Mouse (Mus musculus) liver, postnatal 0 days (tissue): ENCODE measurements around the gene Ankrd61.

Experiments
- CTCF ChIP-seq: sonication (generic); IDR thresholded peaks from 2 replicates; pipeline ENCODE4 v1.5.1; 2016; ENCODE audit warnings: antibody characterized with exemption, low read depth
- EP300 ChIP-seq: IDR thresholded peaks from 2 replicates; pipeline ENCODE4 v1.6.1; 2016; ENCODE audit warnings: antibody characterized with exemption, low read depth, mild to moderate bottlenecking

DNA sequence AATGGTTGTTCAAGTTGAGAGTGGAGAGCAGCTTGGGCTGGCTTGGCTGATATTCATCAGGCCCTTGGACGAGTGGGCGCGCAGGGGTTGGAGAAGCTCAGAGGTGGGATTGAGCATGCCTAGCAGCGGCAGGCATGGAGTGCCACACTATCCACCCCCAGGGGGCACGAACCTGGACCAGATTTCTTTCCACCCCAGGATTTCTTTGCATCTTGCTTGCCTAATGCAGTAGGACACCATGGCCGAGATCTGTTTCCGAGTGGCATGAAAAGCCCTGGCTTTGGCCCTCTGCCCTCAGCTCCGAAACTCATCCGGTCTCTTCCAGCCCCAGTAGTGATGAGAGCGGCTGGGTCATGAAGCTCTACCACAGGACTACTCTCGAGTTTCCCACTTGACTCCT, 35.9 kb upstream of the Ankrd61 start:
- TF ChIP-seq EP300 (no peak), CTCF (no peak)
